Mouse (Mus musculus) cerebellum, postnatal 4 days (tissue): Measurements from ENCODE around the gene E130114P18Rik.
A peak's percentile ranks its signal among the peaks of the same experiment; 100 is the strongest.

ENCODE experiments used
- DNase-seq, 2 experiments: peaks; one replicate each; pipeline ENCODE4 v3.0.0; 2022; ENCODE audit warnings: low spot score in 2 of 2, mixed read lengths in 1 of 2

Gene E130114P18Rik

DNA sequence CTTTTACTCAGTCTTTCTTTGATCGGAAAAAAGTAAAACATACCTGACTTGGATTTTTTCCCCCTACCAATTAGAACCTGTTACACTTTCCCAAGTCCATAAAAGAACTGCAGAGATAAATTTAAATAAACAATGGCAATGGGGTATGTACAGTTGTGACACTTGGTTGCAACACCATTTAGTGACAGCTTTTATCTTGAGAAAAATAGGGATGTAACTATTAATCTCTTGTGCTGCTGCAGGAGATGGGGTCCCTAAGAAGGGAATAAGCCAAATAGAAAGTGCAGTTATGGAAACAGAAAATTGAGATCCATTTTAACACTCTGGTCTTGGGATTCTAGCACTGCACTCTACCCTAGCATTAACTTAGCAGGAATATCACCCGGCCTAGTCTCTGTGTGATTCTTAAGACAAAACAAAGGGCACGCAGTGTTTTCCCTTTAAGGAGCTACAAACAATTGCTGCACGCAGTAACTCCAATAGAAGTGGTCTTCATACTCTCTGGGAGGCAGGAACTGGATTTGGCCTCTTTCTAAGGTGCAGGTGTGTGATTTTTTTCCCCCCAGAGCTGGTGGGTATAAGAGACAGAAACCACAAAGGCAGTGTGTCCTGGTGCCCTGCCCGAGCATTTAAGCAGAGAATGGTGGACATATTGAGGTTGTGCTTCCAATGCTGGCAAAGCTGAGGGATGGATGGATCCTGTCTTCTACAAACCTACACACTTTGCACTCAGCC is 25.4 kb downstream of the E130114P18Rik start:
- no peak for DNase-seq

DNA sequence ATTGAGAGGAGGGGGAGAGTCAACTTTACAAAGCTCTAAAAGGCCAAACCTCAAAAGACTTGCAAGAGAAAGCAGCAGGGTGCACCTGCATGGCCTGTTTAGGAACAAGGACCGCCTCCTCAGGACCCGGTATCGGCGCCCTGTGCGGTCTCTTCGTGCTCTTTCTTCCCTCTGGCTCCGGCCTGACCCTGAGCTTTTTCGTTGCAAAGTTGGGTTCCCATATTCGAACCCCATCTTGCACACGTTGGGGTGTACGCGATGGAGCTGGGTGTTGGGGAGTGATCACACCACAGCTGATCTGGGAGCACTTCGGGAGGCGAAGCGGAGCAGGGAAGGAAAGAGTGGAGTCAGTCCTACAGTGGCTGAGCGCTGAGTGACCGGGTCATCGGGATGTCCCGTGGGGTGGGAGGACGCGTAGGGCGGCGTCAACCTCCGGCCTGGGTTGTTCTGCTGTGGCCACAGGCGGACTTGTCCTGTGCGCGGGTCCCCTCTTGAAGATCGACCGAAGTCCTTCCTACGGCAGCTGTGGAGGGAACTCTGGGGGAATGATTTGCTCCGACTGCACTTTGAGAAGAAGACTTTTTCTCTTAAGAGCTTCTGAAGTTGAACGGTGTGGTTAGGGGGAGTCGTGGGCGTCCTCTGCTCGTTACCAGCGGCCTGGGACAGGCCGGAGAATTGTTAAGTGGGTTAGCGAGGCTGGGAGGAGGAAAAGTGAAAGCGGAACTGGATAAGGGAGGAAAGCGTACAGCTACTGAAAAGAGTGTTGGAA is 26.2 kb downstream of the E130114P18Rik start:
- peak in 1 of 2 experiments; percentile 40 for DNase-seq

DNA sequence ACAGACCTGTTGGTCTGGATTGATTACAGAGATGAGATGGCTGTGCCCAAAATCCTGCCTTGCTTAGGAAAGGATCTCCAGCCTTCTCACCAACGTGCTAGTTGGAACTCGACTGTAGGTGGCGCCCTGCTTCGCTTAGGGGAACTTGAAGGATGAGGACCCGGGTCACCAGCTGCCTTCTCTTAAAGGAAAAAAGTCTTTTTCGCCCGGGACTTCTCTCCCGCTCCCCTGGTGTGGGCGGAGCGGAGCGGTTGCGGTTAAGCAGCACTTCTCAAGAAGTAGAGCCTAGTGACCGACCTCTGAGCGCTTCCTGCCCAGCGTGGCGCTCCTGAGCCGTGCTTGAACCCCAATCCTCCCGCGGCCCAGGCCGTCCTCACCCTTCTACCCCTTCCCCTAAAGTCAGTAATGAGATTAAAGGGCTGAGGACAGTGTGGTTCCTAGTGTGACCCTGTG is 26.8 kb downstream of the E130114P18Rik start:
- DNase-seq: peak; percentile 82 to 92

DNA sequence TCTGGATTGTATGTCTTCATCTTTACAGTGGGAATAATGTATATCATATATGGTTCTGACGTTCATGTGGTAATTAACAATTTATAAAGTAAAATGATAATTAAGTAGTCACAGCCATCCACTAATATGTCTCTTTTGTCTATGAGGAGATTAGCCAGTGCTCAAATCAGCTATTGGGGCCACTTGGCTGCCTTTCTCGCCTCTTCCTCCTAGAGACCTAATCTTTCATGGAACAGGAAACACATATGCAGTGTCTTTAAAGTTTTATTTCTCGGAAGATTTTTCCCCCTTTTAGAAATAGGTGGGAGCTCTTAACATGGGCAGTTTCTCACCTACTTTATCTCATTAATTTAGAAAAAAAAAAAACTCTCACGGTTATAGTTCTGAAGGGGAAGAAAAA is 27.5 kb downstream of the E130114P18Rik start:
- no peak for DNase-seq

DNA sequence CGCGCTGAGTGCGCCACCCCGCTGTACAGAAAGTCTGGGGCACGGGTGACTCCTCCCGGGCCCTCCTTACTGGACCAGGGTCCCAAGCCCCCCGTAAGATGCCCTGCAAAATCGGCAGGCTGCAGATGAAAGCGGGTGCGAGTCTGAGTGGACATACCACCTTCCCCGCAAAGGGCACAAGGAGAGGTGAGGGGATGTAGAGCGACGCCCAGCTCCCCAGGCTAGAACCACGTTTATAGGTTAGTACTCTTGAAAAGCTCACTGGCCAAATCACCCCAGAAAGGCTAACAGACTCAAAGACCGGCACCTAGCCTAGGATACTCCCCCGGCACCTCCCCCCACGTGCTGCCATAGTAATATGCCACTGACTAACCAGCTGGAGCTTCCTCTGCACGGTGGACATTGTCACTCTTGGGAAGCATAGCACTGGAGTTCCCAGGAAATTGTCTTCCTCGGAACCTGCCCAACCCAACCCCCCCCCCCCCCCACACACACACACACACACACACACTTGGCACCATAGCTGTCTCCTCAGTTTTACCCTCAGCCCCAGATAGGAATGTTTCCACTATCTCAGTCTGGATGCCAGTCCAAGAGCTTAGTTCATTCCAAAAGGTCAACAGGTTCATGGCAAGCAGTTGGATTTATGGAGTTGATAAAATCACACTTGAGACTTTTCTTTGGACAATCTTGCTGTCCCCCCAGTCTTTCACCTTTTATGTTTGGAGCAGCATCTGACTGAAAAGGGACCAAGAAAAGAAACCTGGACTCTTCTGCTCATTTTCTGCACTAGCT is 31.6 kb downstream of the E130114P18Rik start:
- no peak for DNase-seq

DNA sequence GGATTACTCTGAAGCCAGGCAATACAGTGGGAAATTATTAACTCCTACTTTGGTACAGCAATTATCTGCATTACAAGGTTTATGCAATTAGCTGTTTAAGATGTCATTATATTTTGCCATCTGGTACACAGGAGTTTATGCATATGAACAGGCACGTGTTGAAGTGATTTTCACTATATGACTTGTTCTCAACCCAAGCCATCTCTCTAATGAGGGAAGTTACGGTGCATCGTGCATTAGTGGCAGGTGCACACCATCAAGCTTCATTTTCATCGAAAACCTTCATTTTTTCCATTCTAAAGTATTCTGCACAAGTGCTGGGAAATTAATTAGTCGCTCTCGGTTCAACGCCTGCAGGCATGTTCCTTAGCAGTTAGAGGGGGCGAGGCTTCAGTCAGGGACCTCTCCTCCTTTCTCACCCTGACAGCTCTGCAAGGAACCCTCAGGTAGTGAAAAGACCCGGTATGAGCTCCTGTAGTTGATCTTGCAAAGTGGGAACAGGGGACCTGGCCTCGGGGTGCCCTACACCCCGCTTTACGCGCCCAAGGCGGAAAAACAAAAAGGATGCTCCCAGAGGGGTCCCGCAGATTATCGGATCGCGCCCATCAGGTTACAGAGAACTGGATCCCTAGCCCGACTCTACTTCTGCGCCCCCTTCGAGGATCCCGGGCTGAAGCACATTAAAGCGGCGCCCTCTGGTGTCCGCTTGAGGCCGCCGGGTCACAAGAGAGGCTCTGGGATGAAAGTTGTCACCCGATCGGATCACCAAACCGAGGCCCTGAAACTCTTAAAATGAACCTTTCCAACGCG is 32.4 kb downstream of the E130114P18Rik start:
- DNase-seq: peak; percentile 60 to 87

DNA sequence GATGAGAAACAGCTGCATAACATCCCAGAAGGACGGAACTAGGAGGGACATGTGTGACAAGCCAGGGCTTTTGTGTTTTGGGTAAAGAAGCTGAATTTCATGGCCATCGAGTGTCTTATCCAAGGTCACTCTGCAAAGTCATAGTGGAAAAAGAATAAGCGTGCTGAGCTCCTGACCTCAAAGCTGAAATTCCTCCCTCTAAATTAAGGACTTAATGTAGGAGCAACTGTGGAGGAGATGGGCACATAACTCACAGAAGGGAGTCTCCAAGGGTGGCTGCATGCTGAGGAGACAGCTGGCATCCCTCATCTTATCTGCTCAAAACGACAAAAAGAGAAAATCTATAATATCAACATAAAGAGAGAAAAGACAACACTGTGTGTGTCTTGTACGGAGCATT is 33.9 kb downstream of the E130114P18Rik start:
- DNase-seq: no peak

DNA sequence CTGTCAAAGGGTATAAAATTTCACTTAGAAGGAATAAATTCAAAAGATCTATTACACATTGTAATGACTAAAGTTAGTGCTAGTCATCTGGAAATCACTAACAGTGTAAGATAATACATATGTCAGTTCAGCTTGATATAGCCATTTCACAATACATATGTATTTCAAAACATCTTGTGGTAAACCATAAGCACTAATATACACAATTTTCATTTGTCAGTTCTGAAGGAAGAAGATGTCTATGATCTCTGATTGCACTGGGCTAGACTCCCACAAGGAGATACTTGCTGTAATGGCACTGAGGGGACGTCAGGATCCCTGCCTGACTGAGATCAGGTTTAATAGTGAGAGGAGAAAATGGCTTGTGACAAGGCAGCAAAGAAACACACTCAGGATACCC is 44.5 kb downstream of the E130114P18Rik start:
- DNase-seq: no peak

DNA sequence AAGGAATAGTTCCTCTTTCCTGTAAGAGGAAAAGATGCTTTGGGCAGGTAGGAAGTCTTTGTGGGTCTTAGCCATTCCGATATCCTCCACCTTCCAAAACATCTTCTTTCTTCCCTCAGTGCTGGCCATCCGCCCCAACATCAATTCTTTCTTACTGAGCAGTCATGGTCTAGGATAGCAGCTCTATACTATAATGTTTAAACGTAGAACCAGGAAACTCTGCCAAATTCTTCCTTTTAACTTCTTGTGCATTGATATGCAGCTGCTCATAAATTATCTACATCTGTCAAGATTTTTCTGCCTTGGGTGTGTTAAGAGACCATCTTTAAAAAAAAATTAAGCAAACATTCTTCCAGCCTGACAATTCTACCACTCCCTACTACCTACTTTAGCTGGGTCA is 47.5 kb downstream of the E130114P18Rik start:
- no peak for DNase-seq

DNA sequence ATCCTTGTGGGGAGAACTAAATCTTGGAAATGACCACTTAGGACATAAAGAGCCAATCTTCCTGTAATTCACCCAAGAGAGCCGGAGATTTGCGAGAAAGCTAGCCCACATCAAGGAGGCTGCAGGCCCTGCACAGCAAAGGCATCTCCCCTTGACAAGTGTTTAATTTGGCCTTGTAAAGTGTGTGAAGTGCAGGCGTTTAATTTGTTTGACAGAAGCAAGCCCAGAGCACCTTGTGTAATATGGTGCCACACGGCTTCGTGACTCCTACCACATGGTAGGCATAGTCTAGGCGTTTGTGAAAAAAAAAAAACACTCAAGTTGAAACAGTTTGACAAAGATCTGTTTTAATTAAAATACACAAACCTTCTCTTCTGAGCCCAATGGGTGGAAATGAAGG is 47.9 kb downstream of the E130114P18Rik start:
- DNase-seq: no peak

DNA sequence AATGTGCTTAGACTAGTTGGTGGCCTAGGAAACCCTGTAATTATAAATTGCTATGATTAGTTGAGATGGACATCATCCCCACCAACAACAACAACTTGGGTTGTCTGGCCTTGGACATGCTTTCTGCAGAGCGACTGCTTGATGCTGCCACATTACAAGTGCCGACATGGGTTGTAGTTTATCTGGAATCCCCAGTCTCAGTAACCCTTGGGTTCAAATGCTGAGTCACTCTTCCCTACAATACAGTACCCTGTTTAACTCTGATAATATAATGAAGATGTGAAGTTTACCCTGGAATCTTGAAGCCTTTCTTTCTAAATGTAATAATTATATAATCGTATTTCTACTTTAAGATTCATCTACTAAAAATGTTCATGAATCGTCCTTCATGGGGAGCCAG is 49.4 kb downstream of the E130114P18Rik start:
- DNase-seq: no peak

DNA sequence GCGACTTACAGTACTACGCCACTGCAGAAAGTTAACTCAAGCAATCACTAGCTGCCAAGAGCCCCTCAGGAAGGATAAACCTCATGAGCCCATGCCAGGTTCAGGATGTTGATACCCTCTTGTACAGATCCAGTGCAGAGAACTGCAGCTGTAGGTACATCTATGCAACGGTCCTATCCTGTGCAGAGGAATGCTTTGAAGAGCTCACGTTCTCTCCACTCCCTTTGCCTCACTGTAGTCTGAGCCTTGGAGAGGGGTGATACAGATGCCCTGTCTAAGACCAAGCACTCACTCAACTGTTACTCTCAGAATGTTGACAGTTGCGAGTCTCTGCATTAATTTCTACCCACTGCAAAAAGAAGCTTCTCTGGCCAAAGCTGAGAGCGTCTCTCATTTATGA is 54.5 kb downstream of the E130114P18Rik start:
- no peak for DNase-seq

DNA sequence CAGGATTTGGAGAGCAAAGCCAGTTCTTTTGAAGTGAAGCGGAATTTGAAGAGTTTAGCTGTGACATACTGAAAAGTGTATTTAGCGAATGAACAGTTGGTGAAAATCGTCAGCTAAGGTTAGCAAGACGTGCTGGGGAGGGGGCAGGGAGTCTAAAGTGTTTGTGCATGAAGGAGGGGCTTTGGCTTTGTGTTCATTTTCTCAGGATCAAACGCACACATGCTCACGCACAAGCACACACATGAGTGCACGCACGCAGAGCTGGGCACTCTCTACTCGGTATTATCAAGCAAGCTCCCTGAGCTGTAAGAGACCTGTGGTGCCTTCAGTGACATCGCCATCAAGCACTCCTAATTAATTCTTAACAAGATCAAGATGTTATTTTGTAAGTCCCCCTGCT is 55.2 kb downstream of the E130114P18Rik start:
- no peak for DNase-seq

DNA sequence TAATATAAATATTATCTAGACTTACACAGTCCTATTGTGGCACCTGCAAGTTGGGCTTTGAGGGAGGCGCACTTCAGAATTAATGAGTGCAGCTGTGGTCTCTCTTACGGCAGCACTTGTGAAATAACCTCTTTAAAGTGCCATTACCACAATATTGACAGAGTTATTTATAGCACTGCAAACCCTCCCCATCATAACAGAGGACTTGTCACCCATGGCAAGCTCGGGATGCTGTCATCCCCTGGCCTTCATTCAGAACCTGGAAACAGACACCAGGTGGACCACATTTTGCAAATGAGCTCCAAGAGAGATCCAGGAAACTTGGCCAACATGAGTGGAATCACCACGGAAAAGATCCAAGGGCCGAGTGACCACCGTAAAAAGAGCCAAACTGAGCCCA is 63.3 kb downstream of the E130114P18Rik start:
- no peak for DNase-seq

DNA sequence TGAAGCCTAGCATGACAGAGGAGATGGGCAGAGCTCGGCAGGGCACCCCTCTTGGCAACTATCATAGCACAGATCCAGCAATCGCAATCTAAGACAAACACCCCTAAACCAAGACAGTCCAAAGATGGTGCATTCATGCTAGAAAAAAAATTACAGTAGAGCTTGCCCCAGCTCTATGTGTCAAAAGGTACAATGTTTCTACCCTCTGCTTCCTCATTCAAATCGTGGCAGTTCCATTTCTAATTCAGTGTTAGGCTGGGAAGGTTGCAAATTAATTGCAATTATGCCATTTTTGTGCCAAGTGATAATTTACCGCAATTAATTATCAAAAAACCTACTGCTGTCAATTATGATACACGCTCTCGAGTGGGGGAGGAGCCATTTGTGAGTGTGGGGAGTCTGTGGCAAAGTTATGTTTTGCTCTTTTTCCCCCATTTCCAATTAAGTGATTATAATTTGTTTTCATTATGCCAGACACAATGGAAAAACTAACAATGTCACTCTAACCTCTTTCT is 63.7 kb downstream of the E130114P18Rik start:
- no peak for DNase-seq

DNA sequence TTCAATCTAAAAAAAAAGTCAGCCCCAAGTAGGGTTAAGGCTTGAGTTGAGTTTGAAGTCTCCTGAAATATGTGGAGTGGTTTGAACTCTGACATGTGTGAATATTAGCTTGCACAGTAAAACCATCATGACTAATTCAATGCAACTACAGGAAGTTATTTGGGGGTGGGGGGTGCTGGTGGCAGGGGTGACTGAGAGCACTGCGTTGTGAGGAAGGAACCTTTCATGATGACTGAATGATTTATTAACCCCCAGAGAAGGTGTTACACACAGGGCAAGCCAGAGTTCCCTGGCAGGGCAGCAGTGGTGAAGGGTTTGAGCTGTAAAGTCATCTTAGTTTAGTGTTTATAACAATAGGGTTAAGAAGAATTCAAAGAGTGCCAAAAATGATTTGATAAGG is 65.3 kb downstream of the E130114P18Rik start:
- DNase-seq: no peak

DNA sequence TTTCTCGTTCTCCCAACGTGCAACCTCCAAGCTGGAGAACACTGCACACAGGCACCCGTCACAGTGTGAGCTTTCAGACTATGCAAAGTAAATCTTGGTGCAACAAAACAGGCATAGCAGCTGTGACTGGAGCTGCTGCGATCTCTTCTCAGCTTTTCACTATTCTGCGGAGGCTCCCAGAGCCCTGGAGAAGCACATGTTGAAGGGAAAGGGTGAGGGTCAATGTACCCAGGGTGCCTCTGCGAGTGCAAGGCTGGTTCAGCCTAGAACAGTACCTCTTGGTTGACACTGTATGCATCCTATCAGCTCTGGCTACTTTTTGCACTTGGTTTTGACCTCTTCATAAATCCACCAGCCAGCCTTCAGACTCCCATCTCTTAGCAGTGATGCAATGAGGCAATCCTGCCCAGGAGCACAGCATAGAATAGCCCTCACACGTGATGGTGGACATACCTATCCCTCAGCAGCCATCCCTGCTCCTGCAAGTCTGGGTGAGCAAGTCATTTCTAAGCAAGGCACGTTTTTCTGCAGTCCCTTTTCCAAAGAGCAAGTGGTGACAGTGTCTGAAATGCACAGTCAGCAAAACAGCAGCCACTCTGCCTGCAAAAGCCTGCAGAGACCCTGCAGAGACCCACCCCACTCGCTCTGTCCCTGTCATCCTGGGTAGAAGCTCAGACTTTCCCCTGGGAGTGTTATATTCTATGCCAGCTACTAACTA is 67.7 kb downstream of the E130114P18Rik start:
- DNase-seq: no peak

DNA sequence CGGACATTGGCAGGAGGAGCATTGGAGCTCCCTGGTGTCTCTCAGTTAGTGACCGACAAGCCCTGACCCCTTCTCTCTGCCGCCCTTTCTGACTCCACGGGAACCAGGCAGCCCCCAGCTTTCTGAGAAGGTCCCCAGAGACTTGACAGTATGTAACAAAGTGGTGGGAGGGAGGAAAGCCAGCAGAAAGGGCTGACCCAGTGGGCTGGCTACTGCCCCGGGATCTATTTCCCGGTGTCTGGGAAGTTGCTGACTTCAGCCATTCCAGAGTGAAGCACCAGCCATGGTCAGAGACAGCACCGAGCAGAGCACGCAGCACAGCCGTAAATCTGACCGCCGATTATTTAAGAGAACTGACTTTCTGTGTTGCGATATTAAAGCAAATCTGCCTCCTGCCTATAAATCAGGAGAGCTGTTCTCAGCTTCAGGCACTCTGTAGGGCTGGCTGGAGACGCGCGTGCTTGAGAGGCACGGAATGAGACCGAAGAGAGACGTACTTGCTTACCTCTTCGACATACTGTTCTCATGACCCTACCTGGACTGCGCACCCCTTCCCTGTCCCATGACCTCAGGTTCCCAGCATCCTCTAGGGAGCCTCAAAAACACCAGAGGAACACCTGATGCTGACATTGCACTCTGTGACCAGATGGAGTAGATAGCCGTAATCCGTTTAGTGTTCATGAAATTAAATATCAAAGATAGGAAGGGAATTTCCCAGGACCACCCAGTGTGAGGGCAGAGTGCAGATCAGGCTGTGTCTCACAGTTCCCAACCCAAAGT is 70.3 kb downstream of the E130114P18Rik start:
- no peak for DNase-seq

DNA sequence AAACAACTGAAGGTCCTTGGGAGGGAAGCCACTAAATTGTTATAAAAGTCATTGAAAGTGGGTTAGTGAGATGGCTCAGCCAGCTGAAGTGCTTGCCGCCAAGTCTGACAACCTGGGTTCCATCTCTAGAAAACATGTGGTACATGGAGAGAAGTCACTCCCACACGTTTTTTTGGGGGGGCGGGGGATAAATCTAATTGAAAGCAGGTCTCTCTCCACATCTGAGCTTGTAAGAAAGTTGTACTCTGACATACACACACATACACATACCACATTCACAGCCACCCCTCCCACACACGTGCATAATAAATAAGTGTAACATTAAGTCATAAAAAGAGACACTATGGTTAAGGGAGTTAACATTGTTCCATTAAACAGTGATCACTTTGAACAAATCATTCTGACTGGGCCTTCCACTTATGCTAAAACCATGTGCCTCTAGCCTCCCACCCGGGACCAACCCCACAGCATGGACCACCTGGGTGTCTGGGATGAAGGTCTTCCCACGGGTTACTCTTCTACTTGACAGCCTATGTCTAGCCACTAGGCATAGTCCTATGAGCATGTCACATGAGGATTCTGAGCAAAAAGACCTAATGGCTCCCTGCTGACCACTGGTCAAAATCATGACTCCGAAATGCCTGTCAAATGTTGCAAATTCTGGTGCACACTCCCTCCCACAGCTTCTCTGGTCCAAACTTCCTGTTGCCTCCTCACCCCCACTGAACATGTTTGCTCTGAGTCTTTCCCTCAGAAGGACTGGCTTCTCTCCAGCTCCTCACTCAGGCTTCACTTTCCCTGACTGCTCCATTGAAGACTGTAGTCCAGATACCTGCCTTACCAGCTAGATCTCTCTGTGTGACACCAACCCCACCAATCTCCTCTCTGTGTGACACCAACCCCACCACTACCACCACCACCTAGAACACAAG is 80.9 kb downstream of the E130114P18Rik start:
- no peak for DNase-seq
